Mouse (Mus musculus) hindbrain, embryonic 13.5 days (tissue): Measurements from ENCODE around the gene Trnau1ap. TPM values are rescaled to one million over a fixed set of nuclear protein-coding genes. Genes with fewer than 3 reads are reported as not detected.

Experiments
- ATAC-seq: fragments of 200-750 bp; cut with Nextera tagmentation; 2 replicates; pipeline ENCODE4 v1.8.0; 2017; ENCODE audit warnings: moderate TSS enrichment; ENCODE audit not compliant: low FRiP score
- H3K27ac ChIP-seq: fragments of 300-500 bp; sonication (generic); 2 replicates; pipeline ENCODE4 v1.5.1; 2015; ENCODE audit warnings: inconsistent platforms, mild to moderate bottlenecking, moderate library complexity
- H3K27me3 ChIP-seq: fragments of 300-500 bp; sonication (generic); 2 replicates; pipeline ENCODE4 v1.6.1; 2015; ENCODE audit warnings: mild to moderate bottlenecking, inconsistent platforms
- H3K36me3 ChIP-seq: fragments of 300-500 bp; sonication (generic); 2 replicates; pipeline ENCODE4 v1.6.1; 2015; ENCODE audit warnings: mild to moderate bottlenecking, inconsistent platforms
- H3K4me1 ChIP-seq: fragments of 300-500 bp; sonication (generic); replicated peaks from 2 replicates; pipeline ENCODE4 v1.6.1; 2015; ENCODE audit warnings: inconsistent platforms
- H3K4me2 ChIP-seq: fragments of 300-500 bp; sonication (generic); 2 replicates; pipeline ENCODE4 v1.6.1; 2015; ENCODE audit warnings: inconsistent platforms, mild to moderate bottlenecking, moderate library complexity
- H3K4me3 ChIP-seq: fragments of 300-500 bp; sonication (generic); 2 replicates; pipeline ENCODE4 v1.5.1; 2015; ENCODE audit warnings: mild to moderate bottlenecking, inconsistent platforms
- H3K9ac ChIP-seq: fragments of 300-500 bp; sonication (generic); 2 replicates; pipeline ENCODE4 v1.6.1; 2015; ENCODE audit warnings: mild to moderate bottlenecking, inconsistent platforms
- H3K9me3 ChIP-seq: fragments of 300-500 bp; sonication (generic); 2 replicates; pipeline ENCODE4 v1.6.1; 2016; ENCODE audit warnings: inconsistent platforms
- WGBS: fragments of 180-500 bp; shearing (Covaris S2); methylation state at CpG from one replicate; pipeline ENCODE4 v1.1.7; 2015; 5-methylcytosine and 5-hydroxymethylcytosine counted together
- polyA plus RNA-seq: library from polyadenylated mRNA; unstranded; fragments of >200 nt; fragmentation: Nextera tagmentation; extraction: Ambion mirVana; gene quantifications from 2 replicates; pipeline ENCODE4 v1.2.1, GENCODE M21; 2015

Trnau1ap gene
- polyA plus RNA-seq, 1 experiment from 2014 or later: 80.9 TPM

- no peak overlapping the region for H3K4me3 ChIP-seq
- no peak for ATAC-seq
- 0 out of 2 replicates have a peak, but pooled peaks cover 13% of the 10 kb centered on the region for H3K36me3 ChIP-seq
These were observed 22.1 kb upstream of the Trnau1ap start for GRCm38 (mm10) chr4:132351401-132351800.

GRCm38 (mm10) chr4:132350854-132351253, 21.5 kb upstream of the Trnau1ap start:
- Histone ChIP-seq H3K4me3 (no peak overlapping the region), H3K27me3 (no peaks in the 10 kb centered on the region), H3K4me1 (peaks cover 25% of the 10 kb centered on the region), H3K9ac (no peak overlapping the region), H3K27ac (no peak overlapping the region), H3K9me3 (no peaks in the 10 kb centered on the region), H3K4me2 (no peak overlapping the region), H3K36me3 (0 out of 2 replicates have a peak, but pooled peaks cover 13% of the 10 kb centered on the region)
- WGBS: 66% methylated on average over 3 of the region's 3 CpGs
- ATAC-seq: no peak

More at GRCm38 (mm10) chr4:132351401-132351800, 22.1 kb upstream of the Trnau1ap start:
- no peak overlapping the region for H3K27ac ChIP-seq
- H3K27me3 ChIP-seq: no peaks in the 10 kb centered on the region
- peak overlapping the region; percentile 87; the same call in 1 of the 2 replicates for H3K9ac ChIP-seq
- peak overlapping the region; percentile 90; the same call in 1 of the 2 replicates for H3K4me2 ChIP-seq
- WGBS: 47% methylated on average over 1 of the region's 1 CpGs
- H3K9me3 ChIP-seq: no peaks in the 10 kb centered on the region
- peaks cover 25% of the 10 kb centered on the region for H3K4me1 ChIP-seq

GRCm38 (mm10) chr4:132350123-132350740, 20.9 kb upstream of the Trnau1ap start:
- no peak for ATAC-seq
- 0 out of 2 replicates have a peak, but pooled peaks cover 13% of the 10 kb centered on the region for H3K36me3 ChIP-seq
- no peak overlapping the region for H3K4me2 ChIP-seq
- H3K27me3 ChIP-seq: no peaks in the 10 kb centered on the region
- no peak overlapping the region for H3K27ac ChIP-seq
- peaks cover 25% of the 10 kb centered on the region for H3K4me1 ChIP-seq
- H3K4me3 ChIP-seq: no peak overlapping the region
- 37% methylated on average over 2 of the region's 2 CpGs for WGBS
- H3K9me3 ChIP-seq: no peaks in the 10 kb centered on the region
- no peak overlapping the region for H3K9ac ChIP-seq

- no peak for ATAC-seq
- Histone ChIP-seq H3K9ac (no peak overlapping the region), H3K36me3 (0 out of 2 replicates have a peak, but pooled peaks cover 13% of the 10 kb centered on the region), H3K4me1 (peaks cover 31% of the 10 kb centered on the region), H3K27ac (no peak overlapping the region), H3K9me3 (no peaks in the 10 kb centered on the region), H3K4me2 (no peak overlapping the region), H3K4me3 (no peak overlapping the region), H3K27me3 (no peaks in the 10 kb centered on the region)
- 61% methylated on average over 3 of the region's 3 CpGs for WGBS
These were observed 20.3 kb upstream of the Trnau1ap start for GRCm38 (mm10) chr4:132349495-132350122.

GRCm38 (mm10) chr4:132346661-132347060, 17.3 kb upstream of the Trnau1ap start:
- Histone ChIP-seq H3K27ac (no peak overlapping the region), H3K9me3 (no peaks in the 10 kb centered on the region), H3K4me1 (peaks cover 35% of the 10 kb centered on the region), H3K4me3 (no peak overlapping the region), H3K27me3 (no peaks in the 10 kb centered on the region), H3K9ac (no peak overlapping the region), H3K36me3 (0 out of 2 replicates have a peak, but pooled peaks cover 13% of the 10 kb centered on the region), H3K4me2 (no peak overlapping the region)
- 67% methylated on average over 3 of the region's 3 CpGs for WGBS
- ATAC-seq: no peak

- WGBS: 82% methylated on average over 4 of the region's 4 CpGs
- no peak overlapping the region for H3K4me2 ChIP-seq
- H3K9ac ChIP-seq: no peak overlapping the region
- H3K27ac ChIP-seq: no peak overlapping the region
- H3K4me3 ChIP-seq: no peak overlapping the region
- no peaks in the 10 kb centered on the region for H3K27me3 ChIP-seq
- H3K36me3 ChIP-seq: 0 out of 2 replicates have a peak, but pooled peaks cover 9% of the 10 kb centered on the region
- no peak for ATAC-seq
- no peaks in the 10 kb centered on the region for H3K9me3 ChIP-seq
- peaks cover 31% of the 10 kb centered on the region for H3K4me1 ChIP-seq
These were observed 16.9 kb upstream of the Trnau1ap start for GRCm38 (mm10) chr4:132346261-132346660.

- Histone ChIP-seq H3K27me3 (no peaks in the 10 kb centered on the region), H3K27ac (no peak overlapping the region), H3K4me3 (peak overlapping the region; percentile 83), H3K9me3 (no peaks in the 10 kb centered on the region), H3K36me3 (0 out of 2 replicates have a peak, but pooled peaks cover 5% of the 10 kb centered on the region), H3K4me2 (no peak overlapping the region), H3K4me1 (peaks cover 27% of the 10 kb centered on the region), H3K9ac (no peak overlapping the region)
- 48% methylated on average over 5 of the region's 5 CpGs for WGBS
- ATAC-seq: no peak
These were observed 16.5 kb upstream of the Trnau1ap start for GRCm38 (mm10) chr4:132345843-132346212.

- H3K9me3 ChIP-seq: no peaks in the 10 kb centered on the region
- H3K4me2 ChIP-seq: peak overlapping the region; percentile 96
- peak overlapping the region; percentile 66; the same call in 1 of the 2 replicates for H3K27ac ChIP-seq
- under 1% methylated on average over 79 of the region's 83 CpGs for WGBS
- no peaks in the 10 kb centered on the region for H3K36me3 ChIP-seq
- H3K9ac ChIP-seq: peak overlapping the region; percentile 84
- peak overlapping the region; percentile 83 for H3K4me3 ChIP-seq
- H3K27me3 ChIP-seq: no peaks in the 10 kb centered on the region
- H3K4me1 ChIP-seq: peaks cover 27% of the 10 kb centered on the region
- ATAC-seq: peak; percentile 89
These were observed 16.0 kb upstream of the Trnau1ap start for GRCm38 (mm10) chr4:132345135-132345842.

GRCm38 (mm10) chr4:132344403-132345134, 15.2 kb upstream of the Trnau1ap start:
- WGBS: 11% methylated on average over 13 of the region's 13 CpGs
- H3K27me3 ChIP-seq: no peaks in the 10 kb centered on the region
- peaks cover 27% of the 10 kb centered on the region for H3K4me1 ChIP-seq
- no peaks in the 10 kb centered on the region for H3K9me3 ChIP-seq
- peak overlapping the region; percentile 84 for H3K9ac ChIP-seq
- peaks cover 5% of the 10 kb centered on the region for H3K36me3 ChIP-seq
- H3K4me3 ChIP-seq: peak overlapping the region; percentile 83
- peak; percentile 32; the same call in 1 of the 2 replicates for ATAC-seq
- H3K4me2 ChIP-seq: peak overlapping the region; percentile 96
- H3K27ac ChIP-seq: no peak overlapping the region

GRCm38 (mm10) chr4:132341451-132341850, 12.1 kb upstream of the Trnau1ap start:
- no peak overlapping the region for H3K9ac ChIP-seq
- peaks cover 32% of the 10 kb centered on the region for H3K36me3 ChIP-seq
- no peaks in the 10 kb centered on the region for H3K9me3 ChIP-seq
- H3K4me3 ChIP-seq: no peak overlapping the region
- no peak for ATAC-seq
- H3K4me2 ChIP-seq: no peak overlapping the region
- 91% methylated on average over 3 of the region's 3 CpGs for WGBS
- H3K27ac ChIP-seq: no peak overlapping the region
- H3K27me3 ChIP-seq: no peaks in the 10 kb centered on the region
- peaks cover 27% of the 10 kb centered on the region for H3K4me1 ChIP-seq

GRCm38 (mm10) chr4:132338943-132339342, 9.6 kb upstream of the Trnau1ap start:
- peaks cover 15% of the 10 kb centered on the region for H3K4me1 ChIP-seq
- no peaks in the 10 kb centered on the region for H3K9me3 ChIP-seq
- 94% methylated on average over 13 of the region's 13 CpGs for WGBS
- no peak for ATAC-seq
- peaks cover 57% of the 10 kb centered on the region for H3K36me3 ChIP-seq
- H3K27me3 ChIP-seq: no peaks in the 10 kb centered on the region
- H3K9ac ChIP-seq: no peak overlapping the region
- no peak overlapping the region for H3K4me2 ChIP-seq
- no peak overlapping the region for H3K4me3 ChIP-seq
- no peak overlapping the region; the same call in 1 of the 2 replicates for H3K27ac ChIP-seq

GRCm38 (mm10) chr4:132332880-132333279, 3.5 kb upstream of the Trnau1ap start:
- no peaks in the 10 kb centered on the region for H3K27me3 ChIP-seq
- WGBS: 93% methylated on average over 6 of the region's 6 CpGs
- no peak overlapping the region for H3K4me3 ChIP-seq
- H3K27ac ChIP-seq: no peak overlapping the region
- H3K9ac ChIP-seq: no peak overlapping the region
- ATAC-seq: no peak
- H3K4me1 ChIP-seq: peaks cover 11% of the 10 kb centered on the region
- H3K9me3 ChIP-seq: no peaks in the 10 kb centered on the region
- peaks cover 56% of the 10 kb centered on the region for H3K36me3 ChIP-seq
- no peak overlapping the region for H3K4me2 ChIP-seq
